Mouse (Mus musculus): ENCODE results near the gene Tmem106c.

The Tmem106c gene

DNA sequence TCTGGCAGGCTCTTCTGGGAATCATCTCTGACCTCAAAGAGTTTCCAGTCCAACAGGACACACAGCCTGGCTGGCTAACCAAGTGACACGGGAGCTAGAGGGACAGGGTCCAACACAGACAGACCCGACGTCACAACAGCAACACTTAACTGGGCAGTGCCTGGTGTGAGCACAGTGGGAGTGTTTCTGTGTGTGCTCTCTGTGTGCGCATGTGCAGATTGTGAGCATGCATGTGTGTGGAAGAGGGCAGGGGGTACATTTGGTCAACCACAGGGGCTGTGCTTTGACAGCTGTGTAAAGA, 11.2 kb upstream of the Tmem106c start:
- DNase-seq (ENCODE audit: low read depth, low spot score): no peak

DNA sequence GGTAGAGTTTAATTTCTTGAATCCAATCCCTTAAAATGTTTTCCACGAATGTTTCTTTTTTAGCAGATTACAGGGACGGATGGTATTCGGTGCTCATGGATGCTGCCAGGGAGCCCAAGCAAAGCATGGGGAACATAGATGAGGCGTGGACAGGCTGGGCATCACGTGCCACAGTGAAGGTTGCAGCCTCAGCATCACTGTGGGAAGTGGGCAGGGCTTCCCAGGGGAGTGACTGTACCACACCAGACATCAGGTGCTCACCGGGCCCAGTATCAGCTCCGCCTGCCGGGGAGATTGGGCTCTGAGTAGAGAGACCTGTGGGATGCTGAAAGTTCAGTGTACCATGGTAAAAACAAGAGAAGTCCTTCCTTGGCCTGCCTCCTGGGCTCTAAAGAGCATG, 9.3 kb upstream of the Tmem106c start:
- no peak for DNase-seq (ENCODE audit: low read depth, low spot score)

DNA sequence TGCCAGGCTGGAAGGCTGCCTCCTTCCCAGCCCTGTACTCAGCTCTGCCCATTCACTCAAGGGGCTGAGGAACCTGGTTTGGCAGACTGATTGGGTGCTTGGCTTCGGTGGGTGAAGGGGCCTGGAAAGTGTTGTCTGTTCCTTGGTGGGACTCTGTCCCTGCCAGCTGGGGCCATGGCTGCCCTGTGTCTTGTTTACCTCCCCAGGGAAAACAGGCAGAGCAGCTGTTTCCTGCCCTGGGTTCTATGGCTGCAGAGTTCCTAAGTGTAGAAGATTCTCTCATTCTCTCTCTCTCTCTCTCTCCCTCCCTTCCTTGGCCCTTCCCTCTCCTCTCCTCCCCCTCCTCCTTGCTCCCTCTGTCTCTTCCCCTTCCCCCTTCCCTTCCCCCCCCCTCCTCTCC, 8.7 kb upstream of the Tmem106c start:
- DNase-seq (ENCODE audit: low read depth, low spot score): no peak

DNA sequence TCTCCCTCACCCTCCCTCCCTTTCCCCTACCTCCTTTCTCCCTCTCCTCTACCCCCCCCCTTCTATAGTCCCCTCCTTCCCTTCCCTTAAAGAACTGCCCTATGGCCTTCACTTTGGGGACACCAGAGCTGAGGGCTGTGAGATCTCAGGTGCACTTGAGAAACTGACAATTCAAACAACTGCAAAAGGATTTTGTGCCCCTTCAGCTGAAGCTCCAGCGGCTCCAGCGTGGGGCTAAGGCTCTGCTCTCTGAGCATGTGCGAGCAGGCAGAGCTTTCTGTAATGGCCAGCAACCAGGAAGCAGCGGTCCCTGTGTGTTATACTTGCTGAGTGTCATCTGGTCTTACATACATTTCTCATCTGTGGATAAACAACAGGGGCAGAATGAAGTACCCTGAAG, 8.3 kb upstream of the Tmem106c start:
- DNase-seq (ENCODE audit: low read depth, low spot score): no peak

DNA sequence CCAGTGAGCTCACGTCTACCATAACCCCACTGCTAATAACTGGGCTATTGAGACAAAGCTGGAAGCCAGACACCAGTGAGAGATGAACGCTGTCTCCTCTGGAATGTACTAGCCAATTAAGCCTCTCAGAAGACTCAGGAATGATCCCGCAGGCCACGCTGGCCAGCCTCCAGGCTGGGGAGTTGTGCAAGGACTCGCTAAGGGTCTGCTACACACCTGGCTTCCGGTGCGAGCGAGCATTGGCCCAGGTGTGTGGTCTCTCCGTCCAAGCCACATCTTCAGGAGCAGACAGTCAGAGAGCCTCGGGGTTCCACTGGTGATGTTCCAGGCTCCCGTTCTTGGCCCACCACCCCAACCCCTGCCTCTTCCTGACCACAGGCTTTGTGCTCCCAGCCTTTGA, 7.6 kb upstream of the Tmem106c start:
- no peak for DNase-seq (ENCODE audit: low read depth, low spot score)

DNA sequence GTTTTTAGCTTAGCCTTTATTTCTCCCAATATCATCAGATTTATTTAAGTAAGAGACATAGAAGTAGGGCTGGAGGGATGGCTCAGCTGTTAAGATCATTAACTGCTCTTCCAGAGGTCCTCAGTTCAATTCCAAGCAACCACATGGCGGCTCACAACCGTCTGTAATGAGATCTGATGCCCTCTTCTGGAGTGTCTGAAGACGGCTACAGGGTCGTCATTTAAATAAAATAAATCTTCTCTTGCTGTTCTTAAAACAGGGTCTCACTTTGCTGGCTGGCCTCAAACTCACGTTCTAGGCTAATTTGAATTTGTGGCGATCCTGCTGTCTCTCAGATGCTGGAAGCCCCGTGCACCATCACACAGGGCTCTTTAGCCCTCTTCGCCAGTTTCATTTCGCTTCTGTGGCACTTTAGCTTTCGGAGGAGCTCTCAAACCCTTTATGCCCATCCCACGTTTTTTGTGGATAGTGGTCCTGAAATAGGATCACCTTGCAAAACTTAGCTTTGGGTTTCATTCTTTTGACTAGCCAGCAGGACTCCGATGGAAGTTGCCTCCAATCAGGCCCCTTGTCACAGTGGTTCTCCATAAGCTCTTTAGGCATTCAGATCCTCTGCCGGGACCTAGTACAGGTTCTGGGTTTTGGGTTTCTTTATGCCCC, 541 bp upstream of the Tmem106c start:
- DNase-seq (ENCODE audit: low read depth, low spot score): peak; percentile 54

DNA sequence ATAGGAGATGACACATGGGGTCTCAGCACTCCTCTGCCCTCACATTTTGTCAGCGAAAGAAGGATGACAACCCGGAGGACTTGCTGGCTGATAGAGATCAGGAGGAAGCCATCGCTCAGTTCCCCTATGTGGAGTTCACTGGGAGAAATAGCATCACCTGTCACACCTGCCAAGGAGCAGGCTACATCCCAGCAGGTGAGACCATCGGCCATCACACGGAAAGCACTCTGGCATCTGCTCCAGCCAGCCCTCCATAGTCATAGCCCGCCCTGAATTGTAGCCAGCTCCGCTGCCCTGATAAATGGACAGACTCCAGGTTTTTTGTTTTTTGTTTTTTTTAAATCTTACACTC, 812 bp downstream of the Tmem106c start:
- DNase-seq (ENCODE audit: low read depth, low spot score): no peak

DNA sequence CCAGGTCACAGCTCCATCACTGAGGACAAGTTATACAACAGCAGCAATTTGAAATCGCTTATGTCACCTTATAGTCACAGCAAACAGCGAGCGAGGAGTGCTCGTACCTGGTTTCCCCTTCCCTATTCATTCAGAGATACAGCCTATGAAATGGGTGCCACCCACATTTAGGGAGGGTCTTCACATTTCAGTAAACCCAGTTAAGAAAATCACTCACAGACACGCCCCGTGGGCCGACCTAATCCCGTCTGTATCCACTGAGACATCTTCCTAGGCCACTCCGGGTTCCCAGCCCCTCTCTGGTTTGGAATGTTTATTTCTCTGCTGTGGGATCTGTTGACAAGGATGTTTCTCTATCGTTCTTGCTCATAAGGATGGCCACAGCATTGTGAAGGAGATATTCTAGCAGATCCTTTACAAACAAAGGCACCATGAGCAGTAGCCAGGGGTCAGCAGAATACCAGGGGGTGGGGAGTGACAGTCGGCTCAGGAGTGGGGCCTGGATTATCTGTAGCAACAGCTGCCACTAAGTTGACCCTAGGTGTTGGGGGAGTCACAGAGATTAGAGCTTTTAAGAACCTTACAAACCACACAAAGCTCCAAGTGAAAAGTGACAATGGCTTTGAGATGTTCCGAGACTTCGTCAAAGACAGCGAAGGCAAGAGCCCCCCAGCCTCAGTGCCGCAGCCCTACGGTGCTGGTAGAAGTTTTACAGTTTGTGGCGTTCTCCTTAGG, 1.5 kb downstream of the Tmem106c start:
- DNase-seq (ENCODE audit: low read depth, low spot score): no peak

DNA sequence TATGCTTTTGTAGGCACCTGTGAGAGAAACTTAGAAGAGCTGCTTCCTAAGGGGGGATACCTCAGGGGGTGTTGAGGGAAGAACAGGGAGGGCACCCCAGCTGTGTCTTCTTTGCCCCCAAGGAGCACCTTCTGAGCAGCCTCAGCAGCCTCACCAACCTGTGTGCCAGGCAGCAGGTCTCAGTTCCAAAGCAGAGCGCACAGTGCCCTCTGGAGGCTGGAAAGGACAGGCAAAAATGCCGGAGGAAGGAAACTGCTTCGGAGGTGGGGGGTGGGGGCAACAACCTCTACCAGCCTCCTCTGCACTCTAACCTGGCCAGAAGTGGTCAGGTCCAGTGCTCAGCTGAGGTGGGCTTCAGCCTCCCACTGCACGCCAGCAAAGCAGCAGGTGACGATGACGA, 6.3 kb downstream of the Tmem106c start:
- peak; percentile 67 for DNase-seq (ENCODE audit: low read depth, low spot score)

DNA sequence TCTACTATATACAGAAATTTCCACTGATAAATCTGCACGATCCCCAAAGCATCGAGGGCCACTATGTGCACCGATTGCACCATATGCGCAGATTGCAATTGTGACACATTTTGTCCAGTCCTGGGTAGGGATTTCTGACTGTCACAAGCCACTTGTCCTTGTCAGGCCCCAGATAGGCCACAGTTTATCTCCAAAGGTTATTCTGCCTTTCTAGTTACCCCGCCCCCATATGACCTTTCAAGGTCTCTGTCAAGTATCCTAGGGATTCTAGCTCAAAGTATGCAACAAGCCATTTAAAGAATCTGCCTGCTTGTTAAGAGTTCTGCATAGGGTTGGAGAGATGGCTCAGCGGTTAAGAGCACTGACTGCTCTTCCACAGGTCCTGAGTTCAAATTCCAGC, 8.6 kb downstream of the Tmem106c start:
- no peak for DNase-seq (ENCODE audit: low read depth, low spot score)

DNA sequence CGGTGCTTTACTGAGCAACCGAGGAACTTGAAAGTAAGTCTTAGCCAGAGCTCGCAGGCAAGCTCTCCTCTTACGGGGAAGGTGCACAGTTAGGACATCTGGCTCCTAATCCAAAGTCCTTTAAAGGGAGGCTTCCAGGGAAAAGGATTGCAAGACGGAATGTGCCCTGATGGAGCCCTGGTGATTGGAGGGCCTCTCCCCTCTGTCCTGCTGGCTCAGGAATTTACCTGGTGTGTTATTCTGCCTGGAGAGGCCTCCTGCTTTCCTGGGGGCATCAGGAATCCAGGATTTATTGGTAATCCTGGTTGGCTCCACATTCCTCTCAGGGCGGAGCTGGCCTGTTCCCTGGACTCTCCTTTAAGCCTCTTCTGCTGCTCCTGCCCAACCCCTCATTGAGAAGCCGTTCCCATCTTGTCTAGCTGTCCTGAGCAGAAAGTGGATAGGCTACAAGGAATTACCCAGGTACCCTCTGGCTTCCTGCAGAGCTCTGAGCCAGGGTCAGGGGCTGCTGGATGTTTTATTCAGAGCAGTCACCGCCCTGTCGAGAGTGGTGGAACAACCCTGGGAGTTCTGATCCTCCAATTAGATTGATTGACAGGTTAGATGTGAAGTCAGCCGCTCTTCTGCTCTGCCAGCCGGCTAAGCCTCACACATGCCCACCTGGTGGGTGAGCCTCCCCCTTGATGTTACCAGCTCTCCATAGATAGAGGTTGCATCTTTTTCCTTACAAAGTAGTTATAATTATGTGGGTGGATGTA, 9.4 kb downstream of the Tmem106c start:
- no peak for DNase-seq (ENCODE audit: low read depth, low spot score)

DNA sequence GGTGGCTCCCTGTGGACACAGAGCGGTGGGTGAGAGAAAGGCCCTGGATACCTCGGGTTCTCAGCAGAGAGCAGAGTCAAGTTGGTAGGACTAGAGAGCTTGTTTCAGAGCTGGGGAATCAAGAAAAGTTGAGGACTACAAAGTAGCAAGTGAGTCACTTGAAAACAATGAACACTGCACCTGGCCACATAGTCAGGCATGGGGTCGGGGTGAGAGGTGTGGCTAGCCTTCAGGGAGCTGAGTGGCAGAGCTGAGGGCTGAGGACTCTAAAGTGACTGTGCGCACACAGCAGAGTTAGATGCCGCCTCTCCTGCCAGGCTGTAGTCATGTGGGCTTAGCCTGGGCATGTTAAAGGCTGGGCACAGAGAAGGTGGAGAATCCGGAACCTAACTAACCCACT, 17.6 kb downstream of the Tmem106c start:
- no peak for DNase-seq (ENCODE audit: low read depth, low spot score)

DNA sequence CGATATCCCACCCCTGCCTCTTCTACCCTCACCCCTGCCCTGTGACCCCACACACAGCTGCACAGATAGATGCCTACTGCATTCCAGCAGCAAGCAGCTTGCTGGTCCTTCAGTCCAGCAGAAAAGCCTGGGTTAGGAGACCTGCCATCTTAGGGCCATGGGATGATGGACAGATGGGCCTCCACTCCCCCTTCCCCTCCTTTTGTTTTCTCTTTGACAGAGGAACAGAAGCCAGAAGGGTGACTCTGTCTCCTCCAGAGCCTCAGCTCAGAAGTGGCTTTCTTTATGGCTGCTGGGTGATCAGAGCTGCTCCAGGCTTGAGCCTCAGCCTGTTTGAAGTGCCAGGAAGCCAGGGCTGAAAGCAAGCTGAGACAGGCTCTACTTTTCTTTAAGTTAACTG, 25.5 kb downstream of the Tmem106c start:
- DNase-seq (ENCODE audit: low read depth, low spot score): no peak

DNA sequence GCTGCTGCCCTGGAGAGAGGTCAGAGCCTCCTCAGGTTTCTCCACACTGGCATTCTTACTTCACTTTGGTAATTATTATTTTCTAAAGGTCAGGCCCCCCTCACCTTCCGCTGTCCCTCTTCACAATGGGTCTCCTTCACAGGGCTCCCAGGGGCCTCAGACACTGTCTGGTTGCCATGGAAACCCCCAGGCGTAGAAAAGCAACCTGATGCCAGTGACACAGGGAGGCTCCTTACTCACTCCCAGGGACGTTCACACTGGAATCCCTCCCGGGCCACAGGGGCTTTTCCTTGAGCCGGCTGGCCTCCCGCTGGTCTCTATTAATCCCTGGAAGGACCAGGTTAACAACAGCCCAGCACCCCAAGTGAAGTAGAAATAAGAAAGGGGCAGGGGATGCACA, 26.1 kb downstream of the Tmem106c start:
- no peak for DNase-seq (ENCODE audit: low read depth, low spot score)

DNA sequence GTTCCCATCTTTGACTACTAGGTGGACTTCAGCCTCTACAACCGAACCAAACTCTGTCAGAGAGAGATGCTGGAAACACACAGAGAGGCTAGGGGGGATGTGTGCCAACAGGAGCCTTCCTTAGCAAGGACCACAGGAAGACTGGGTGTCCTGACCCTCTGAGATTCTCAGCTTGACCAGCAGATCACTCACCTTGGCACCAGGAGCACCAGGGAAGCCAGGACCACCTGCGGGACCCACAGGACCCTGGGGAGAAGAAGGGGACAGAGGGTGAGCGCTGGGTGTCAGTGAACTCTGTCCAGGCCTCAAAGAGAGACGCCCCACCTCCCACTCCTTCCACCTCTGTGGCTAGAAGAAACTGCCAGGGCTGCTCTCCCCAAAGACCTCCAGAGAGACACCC, 26.7 kb downstream of the Tmem106c start:
- no peak for DNase-seq (ENCODE audit: low read depth, low spot score)

DNA sequence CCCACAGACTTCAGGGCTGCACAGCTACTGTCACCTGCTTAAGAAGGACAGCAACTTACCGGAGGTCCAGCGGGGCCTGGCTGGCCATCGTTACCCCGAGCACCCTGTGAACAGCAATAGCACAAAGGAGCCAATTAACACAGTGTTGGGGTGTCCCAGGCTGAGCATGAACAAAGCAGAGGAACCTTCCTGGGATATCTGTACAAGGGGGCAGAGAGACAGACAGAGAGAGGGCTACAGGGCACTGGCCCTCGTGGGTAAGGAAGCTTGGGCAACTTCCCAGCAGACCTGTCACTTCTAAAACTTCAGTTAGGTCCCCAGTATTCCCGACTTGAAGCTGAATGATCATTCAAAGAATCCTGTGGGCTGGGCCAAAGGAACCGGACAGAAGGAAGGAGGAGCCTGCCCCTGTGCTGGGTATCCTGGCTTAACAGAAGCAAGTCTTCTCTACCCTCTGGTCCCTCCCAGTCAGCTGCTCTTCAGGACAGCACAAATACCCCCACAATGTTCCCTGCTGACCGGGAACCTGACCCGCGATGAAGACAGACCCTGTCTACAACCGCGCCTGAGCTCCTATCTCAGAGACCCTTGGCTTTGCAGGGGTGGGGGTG, 27.4 kb downstream of the Tmem106c start:
- DNase-seq (ENCODE audit: low read depth, low spot score): no peak

DNA sequence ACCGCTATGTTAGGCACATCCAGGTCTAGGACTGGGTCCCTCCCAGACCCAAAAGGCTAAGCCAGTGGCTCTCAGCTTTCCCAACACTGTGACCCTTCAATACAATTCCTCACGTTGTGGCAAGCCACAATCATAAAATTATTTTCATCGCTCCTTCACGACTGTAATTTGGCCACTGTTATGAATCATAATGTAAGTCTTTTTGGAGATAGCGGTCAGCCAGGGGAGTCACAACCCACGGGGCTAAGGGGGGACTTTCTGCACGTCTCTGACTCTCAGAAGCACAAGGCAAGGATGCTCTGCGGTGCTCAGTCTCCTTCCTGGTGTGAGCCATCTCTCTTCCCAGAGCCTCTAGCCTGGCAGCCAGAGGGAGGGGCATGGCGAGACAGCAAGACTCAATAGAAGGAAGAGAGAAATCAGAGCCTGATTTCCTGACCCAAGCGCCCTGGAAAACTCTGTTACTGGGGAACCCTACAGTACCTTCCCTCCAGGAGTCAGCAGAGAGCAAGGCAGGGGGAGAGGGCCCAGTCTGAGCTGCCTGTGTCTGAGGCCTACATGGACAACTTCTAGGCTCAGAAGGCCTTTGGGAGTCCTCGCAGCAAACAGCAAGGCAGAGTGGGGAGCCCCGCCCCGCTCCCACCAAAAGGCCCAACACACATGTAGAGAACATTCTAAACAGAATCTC, 28.2 kb downstream of the Tmem106c start:
- DNase-seq (ENCODE audit: low read depth, low spot score): no peak

DNA sequence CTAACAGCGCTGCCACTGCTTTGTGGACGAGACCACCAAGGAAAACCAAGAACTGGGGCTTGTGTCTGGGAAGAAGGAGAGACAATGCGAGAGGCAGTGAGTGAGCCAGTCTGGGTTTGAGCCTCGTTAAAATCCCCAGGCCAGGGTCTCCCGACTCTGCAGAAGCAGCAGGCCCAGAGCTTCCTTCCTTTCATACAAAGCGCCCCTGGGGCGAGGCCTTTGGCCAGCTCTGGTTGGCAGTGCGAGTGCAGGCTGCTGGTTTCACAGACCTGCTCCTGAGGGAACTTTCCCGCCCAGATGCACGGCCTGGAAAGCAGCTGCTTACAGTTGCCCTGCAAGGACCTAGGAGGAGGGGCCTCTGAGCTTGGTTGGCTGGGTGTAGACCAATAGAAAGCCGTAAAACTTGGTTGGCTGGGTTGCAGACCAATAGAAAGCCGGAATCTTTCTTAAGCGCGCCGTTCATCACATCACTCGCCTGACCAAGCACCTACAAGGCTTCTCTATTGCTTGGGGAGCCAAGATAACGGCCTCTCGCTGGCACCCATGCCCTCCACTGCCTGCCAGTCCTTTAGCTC, 28.8 kb downstream of the Tmem106c start:
- DNase-seq (ENCODE audit: low read depth, low spot score): peak; percentile 79

DNA sequence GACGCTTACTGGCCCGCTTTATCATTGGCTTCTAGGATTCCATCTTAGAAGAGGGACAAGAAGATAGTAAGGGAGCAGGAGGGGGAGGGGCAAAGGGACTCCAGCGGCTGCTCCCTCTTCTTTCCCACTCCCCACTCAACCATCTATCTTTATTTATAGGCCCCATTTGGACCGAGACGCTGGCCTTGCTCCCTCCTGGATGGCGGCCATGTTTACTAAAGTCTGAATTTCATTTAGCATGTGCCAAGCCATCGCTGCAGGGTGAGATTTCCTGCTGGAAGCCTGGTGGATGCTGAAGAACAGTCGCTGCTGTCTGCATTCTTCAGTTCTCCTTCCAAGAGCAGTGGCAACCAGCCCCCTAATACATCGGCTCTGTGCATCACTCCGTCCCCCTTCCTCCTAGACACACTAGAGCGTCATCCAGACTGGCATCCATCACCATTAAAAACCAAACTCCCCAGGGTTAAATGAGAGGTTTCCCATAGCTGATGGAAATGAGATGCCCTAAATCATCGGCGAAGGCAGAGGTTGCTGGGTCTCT, 32.8 kb downstream of the Tmem106c start:
- DNase-seq (ENCODE audit: low read depth, low spot score): no peak

DNA sequence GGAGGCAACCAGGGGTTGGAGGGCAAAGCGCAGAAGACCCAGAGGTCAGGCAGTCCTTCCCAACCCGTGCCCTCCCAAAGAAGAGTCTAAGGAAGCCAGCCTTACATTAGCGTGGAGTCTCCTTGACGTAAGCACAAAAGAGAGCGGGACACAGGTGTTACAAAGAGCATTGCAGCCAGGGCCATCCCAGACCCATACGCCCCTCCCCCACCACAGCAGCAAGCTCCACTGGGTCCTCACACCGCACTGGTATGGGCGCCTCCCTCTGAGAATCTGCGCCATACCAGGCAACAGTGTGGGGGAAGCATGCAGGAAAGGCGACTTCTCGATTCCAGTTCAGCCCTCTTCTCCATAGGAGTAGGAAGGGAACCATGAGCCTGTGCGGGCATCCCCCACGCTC, 35.5 kb downstream of the Tmem106c start:
- DNase-seq (ENCODE audit: low read depth, low spot score): no peak

DNA sequence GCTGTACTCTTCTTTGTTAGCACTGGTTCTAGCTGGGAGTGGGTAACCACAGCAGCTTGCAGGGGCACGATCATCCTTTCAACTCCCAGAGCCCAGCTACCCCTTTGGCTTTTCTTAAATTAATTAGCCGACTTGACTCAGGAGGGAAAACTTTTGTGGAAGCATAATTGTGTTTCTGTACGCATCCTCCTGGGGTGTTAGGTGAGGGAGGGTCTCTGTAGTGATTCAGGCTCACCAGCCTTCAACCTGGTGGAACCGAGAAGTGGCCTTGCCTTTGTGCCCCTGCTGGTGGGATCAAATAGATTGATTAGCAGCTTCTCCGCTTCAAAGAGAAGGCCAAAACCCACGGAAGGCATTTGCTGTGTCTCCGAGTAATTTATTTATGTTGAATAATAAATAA, 36.0 kb downstream of the Tmem106c start:
- DNase-seq (ENCODE audit: low read depth, low spot score): no peak

Measured in CD4-positive, CD25-positive, alpha-beta regulatory T cell, adult 2 months (primary cell).